Mouse (Mus musculus): ENCODE measurements around the gene Ghr. TPM values are rescaled to one million over a fixed set of nuclear protein-coding genes. Genes with fewer than 3 reads are reported as not detected.
A peak's percentile ranks its signal among the peaks of the same experiment; 100 is the strongest.

Ghr gene
- total RNA-seq (2021), result 10 to 100 TPM; 12.6 to 13.8 TPM
- long read RNA-seq, experiment 1, full-length matches to known transcripts, result 9 of 12 reads
- long read RNA-seq, experiment 1, partial matches to known transcripts, result 0 of 12 reads
- long read RNA-seq, experiment 1, other reads (novel, unspliced or antisense), result 3 of 12 reads
- long read RNA-seq, experiment 2, full-length matches to known transcripts, result 5 of 6 reads
- long read RNA-seq, experiment 2, partial matches to known transcripts, result 0 of 6 reads
- long read RNA-seq, experiment 2, other reads (novel, unspliced or antisense), result 1 of 6 reads

DNA sequence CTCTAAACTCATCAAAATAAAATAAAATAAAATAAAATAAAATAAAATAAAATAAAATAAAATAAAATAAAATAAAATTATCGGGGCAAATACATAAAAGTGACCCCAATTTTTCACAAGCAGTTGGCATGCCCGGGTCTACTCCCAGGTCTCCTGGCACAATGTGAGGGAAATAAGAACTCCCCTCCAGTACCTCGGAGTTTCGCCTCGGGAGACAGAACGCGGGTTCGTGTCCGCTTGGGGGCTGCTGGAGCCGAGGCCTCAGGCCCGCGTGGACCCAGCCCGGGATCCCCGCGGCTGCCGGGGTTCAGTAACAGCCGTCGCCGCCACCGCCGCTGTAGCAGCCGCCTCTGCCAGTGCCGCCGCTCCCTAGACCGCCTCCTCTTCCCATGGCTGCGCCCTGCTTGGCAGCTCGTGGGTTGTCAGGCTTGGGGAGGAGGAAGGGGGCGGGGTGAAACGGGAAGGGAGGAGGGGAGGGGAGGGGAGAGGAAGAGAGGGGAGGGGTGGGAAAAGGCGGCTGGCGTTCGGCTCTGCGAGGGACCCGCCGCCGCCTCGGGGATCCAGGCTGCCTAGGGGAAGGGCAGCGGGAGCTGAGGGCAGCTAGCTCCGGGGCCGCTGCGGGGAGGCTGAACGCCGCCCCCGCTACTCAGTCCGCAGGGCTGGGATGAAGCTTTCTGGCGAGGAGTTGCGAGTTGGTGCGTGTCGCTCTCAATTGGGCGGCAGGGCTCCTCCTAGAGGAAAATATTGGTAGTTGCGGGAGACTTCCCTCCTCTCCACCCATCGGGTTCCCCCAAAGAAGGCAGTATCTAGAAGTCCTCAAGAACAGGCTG is at the start of gene Ghr:
Gene Ghr, minus strand, starts transcription at position 686 of the 830 bp plus-strand sequence.
- peak; percentile 84 to 90 for DNase-seq (ENCODE audit: low spot score in 2 of 2)

DNA sequence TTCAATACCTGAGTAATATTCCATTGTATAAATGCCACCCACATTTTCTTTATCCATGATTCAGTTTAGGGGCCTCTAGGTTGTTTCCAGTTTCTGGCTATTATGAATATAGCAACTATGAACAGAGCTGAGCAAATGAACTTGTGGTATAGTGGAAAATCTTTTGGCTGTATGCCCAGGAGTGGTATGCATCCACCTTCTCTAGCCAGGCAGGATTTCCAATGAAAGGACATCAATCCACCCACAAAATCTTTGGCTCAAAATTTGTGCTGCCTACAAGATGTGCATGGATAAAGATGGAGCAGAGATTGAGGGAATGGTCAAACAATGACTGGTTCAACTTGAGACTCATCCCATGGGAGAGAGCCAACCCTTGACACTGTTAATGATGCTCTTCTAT is 39.5 kb upstream of the Ghr start:
- no peak for DNase-seq (ENCODE audit: low spot score in 2 of 2)

DNA sequence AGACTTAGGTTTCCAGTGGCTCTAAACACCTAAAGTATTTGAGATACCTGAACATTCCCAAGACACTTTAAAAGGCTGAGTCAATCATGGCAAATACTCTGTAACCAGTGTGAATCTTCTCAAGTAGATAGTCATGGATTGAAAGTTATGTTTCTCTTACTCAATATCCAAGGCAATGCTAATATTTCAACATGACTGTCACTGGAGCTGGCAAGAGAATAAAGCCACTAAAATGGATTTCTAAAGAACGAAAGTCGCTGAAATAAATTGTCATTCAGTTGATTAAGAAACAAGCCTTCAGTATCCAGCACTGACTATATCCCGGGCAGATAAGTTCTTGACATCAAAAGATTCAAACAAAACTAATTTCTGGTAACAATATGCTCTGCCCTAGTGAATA is 37.1 kb upstream of the Ghr start:
- DNase-seq (ENCODE audit: low spot score in 2 of 2), result no peak

DNA sequence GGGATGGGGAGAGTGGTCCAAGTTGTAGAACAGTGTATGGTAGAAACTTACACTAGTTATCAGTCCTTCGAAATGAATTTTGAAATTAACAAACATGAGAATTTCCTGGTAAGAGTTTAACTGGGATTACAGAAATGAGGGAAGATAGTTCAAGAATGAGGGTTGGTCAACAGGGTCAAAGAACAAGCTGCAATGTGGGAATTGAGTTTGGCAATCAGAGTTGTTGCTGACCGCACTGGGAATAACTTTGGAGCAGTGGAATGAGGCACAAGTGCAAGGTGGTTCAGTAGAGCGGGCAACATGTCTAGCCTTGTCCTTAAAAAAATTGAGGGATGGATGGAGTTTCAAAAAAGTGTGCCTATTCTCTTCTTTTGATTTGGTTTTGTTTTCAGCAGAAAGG is 35.0 kb upstream of the Ghr start:
- DNase-seq (ENCODE audit: low spot score in 2 of 2), result no peak

DNA sequence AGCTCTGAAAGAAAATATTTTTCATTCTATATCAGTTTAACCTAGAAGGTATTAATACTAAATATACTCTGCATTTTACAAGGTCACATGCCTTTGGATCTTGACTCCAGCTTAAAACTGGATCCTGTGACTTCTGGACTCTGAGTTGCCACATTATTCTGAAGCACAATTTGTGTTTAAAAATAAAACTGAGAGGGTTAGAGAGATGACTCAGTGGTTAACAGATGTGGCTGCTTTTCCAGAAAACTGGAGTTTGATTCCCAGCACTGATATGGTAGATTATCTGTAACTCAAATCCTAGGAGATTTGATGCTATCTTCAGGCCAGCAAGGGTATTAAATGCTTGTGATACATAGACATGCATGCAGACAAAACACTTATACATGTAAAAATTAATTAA is 28.7 kb upstream of the Ghr start:
- no peak for DNase-seq (ENCODE audit: low spot score in 2 of 2)

DNA sequence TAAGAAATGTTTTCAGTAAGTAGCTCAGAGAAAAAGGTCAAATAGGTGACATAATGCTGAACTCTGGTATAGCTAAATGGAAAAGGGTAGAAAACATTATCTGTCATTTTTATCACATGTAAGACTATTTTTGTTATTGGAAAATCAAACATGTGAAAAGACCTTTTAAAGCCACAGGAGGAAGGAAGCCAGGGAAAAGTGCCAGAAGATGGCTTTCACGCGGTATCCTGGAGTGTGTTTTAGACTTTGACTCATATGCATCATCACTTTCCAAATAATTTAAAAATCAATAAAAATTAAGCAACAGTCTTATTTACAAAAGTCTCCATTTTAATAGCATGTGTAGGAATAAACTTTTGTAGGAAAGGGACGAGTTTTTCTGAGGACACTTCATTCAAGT is 24.7 kb upstream of the Ghr start:
- no peak for DNase-seq (ENCODE audit: low spot score in 2 of 2)

DNA sequence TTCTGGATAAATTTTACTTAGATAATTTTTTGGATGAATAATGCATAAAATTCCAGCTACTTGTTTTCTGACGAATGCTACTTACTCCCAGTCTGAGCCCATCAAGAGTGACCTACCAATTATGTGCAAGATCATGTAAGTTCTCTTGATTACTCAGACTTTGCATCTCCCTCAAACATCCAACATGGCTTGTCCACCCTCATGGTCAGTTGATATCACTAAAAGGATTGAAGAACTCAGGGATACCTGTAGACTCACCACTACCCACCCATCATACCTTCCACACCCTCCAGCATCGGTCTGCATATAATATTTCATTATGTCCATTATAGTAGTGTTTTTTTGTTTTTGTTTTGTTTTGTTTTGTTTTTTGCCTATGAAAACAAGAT is 18.8 kb upstream of the Ghr start:
- no peak for DNase-seq (ENCODE audit: low spot score in 2 of 2)

DNA sequence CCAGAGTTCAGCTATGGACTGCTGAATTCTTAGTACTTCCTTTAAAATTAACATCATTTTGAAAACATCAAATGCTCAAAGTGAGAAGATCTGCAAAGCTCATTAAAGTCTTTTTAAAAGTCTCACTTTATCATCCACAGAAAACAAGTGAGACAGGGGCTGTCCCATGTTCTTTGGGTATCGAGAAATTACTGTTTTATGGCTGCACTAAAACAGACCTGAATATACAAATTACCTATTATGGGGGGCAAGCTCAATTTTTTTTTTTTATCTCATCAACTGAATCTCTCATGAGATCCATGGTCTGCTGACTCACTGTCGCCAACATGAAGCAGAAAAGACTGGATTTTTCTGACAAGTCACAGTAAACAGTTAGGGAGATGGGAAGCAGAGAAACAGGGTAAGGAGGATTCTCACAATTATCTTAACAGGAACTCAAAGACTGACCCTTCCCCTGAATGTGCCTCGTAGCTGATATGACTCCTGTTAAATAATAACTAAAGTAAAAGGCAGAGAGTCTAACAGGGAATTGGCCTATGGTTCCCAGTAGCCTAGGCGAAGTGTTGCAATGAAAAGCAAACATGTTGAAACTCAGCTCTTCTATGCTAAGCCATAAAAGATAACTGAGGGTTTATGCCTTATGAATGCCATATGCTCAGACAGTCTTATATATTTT is 18.3 kb upstream of the Ghr start:
- DNase-seq (ENCODE audit: low spot score in 2 of 2), result no peak

DNA sequence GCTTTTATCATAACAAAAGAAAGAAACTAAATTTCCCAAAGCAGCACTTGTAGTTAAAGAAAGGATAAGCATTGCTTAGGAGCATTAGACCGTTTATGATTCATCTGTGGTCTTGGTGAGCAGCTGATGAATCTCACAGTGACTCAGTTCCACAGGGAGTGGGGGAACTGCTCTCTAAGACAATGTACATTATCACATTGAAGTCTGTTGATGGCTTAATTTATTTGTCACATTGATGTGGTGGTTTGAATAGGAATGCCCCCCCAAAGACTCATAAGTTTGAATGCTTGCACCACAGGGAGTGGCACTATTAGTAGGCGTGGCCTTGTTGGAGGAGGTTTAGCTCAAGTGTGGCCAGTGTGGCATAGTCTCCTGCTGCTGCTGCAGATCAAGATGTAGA is 4.6 kb upstream of the Ghr start:
- DNase-seq (ENCODE audit: low spot score in 2 of 2), result no peak

DNA sequence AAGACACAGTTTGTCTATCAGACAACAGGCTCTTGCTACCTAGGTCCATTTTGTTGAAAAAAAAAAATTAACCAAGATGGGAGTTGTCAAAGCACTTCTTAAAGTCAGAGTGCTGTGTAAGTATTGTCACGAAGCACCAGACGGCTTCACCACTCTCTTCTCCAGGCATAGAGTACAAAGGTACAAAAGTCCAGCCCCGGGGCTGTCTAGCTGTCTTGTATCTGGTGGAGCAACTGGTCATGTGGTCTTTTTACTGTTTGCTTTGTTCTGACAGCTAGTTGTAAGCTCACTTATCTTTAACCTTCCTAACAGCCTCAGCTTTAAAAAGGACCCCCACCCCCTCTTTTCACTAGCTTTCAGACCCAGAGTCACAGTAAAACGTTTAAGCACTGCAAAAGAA is 1.1 kb upstream of the Ghr start:
- DNase-seq (ENCODE audit: low spot score in 2 of 2), result no peak

DNA sequence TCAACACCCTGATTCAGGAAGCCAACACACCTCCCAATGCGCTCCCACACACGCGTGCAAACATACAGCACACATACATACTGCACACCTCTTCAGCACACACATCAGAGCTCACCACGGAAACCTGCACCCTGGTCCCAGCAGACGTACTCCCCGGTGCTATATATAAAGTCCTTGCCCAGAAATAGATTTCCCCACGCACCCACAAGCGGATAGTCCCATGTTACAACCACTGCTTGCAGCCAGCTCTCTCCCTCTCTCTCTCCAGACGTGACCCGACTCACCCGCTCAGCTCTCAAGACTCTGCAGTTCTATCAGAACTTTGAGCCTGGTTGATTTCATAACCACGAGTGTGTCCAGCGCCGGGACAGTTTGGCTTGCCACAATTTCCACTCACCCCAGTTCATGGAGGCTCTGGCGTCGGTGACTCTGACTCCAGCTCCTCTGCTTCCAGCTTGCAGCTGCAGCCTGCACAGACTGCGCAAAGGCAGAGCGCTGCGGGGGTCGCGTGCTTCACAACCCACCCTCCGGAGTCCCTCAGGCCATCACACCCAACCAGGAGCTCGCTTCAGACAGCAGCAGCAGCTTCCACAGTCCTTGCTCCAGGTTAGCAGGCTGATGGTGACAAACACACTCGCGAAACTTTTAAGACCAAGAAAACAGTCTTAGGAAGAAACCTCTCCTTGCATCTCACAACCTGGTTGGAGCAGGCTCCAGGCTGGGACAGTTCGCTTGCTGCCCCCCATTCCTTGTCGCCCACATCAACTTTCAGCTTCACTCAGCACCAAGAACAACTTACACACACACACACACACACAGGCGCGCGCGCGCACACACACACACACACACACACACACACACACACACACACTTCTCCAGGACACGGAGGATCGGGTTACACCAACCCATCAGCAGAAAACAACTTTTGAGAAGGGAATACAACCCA is 1.2 kb downstream of the Ghr start:
- peak; percentile 26 to 47 for DNase-seq (ENCODE audit: low spot score in 2 of 2)

DNA sequence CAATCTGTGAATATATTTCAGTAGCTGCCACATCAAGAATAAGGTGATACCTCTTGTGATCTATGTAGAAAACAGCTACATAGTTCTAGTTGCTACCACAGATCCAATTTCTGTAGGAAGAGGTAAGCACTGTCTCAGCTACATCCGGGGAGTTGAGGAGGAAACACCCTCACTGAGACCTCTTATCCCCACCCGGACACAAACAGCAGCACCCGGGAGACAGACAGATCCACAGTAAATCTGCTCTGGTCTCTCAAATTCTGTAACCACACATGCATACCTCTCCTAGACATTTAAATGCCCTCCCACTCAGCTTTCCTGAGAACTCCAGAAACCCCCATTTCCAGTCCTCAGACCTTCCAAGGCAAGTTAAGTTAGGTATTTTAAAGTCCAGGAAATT is 2.0 kb downstream of the Ghr start:
- DNase-seq (ENCODE audit: low spot score in 2 of 2), result peak in 1 of 2 experiments; percentile 7

DNA sequence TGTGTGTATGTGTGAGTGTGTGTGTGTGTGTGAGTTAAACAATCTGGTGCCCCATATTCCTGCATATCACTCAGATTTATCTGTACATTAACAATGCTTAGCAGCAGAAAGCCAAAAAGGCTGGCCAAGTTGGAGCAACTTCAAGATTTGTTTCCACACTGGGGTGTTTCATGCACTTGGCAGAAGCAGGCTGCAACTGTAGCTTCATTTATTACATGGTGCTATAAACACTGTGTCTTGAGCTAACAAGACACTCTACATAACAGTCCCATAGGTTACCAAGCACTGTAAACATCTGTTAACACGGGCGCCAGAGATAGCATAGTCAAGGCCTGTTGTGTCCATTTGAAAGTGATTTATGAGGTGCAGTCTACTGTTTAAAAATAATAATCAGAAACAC is 3.1 kb downstream of the Ghr start:
- DNase-seq (ENCODE audit: low spot score in 2 of 2), result no peak

DNA sequence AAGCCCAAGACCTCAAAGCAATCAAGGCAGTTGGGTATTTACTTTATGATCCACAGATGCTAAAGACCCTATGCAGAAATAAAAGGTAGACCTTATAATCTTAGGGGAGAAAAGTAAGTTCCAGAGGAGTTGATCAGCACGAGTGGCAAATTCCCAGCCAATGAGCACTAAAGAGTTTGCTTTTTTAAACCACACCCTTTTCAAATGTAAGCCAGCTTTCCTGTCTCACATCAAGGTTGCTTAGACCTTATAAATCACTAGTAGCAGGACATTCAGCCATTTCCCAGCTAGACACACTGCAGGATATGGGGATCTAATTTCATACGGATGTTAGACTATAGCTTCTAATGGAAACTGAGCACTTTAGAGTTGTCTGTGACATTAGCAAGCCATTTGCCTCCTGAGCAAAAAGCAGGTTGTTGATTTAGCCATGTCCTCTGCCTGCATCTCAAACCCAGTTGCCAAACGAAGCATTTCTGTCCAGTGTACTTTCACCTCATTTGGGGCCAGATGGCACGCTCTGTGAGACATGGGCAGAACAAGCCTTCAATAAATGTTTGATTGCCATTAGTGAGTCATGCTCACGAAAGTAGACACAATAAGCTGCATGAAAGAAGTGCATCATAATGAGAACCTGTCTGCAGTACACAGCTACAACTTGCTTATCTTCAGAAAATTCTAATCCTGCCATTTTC is 4.9 kb downstream of the Ghr start:
- DNase-seq (ENCODE audit: low spot score in 2 of 2), result no peak

DNA sequence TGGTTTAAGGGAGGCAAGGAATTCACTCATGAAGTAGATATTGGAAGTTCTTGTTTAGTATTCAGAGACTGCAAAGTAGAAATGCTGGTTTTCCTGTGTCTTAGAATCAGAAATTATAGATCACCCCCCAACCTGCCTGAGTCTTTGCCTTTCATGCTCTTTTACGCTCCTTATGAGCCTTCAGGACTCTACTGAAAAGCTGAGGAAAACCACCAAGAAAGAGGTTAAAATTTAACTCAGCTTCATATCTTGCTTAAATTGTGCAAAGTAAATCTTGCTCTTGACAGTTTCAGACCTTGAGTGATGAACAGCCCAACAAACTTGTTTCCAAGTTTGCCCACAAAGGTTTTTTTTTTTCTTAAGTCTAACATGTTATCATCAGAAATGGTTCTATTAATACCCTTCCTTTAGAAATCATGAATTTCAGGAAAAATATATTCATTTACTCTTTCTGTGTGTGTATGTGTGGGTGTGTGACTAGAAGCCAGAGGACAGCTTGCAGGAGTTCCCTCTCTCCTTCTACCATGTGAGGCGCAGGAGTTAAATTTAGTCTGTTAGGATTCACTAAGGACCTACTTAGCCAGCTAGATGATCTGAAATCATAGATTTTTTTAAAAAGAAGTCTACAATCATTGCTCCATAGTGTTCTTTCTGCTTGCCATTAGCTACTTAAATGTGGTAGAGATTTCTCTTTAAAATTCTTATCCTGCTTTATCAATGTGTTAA is 14.0 kb downstream of the Ghr start:
- DNase-seq (ENCODE audit: low spot score in 2 of 2), result no peak

DNA sequence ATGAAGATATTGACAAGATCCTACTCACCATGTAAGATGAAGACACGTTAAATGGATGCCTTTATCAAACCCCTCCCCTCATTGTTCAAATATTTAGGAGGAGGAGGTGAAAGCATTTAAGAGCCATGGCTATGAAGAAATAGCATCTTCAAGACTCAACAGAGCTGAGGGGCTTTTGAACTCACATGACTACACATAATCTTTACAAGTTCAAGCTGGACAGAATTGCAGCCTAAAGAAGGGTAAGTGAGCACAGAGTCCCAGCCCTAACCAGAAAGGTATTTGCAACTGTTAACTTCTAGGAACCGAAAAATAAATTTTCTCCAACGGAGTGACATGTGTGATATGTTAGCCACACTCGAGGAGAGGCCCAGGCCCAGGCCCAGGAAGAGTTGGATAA is 18.7 kb downstream of the Ghr start:
- no peak for DNase-seq (ENCODE audit: low spot score in 2 of 2)

DNA sequence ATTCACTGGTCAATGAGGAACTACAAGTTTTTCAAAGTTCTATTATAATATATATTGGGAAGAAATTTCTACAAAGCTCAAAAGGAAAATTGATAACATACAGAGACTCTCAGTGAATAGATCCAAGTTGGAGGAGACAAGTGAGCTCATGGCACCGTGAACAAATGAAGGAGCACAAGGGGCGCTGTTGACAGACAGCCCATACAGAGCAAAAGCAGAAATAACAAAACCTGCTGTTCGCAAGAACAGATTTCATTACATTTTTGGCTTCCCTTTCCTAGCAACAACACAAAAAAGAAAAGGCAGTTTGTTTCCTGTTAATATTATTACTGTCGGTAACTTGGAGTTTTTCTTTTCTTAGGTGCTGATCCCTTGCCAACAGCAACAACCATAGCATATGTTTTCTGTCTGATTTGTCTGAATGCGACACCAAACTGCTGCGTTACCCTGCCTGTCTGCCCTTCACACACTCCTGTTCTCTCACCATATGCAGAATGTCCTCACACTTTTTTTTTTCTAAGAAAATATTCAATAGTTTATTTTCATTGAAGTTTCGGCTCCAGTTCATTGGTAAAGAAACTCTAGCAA is 19.3 kb downstream of the Ghr start:
- no peak for DNase-seq (ENCODE audit: low spot score in 2 of 2)

DNA sequence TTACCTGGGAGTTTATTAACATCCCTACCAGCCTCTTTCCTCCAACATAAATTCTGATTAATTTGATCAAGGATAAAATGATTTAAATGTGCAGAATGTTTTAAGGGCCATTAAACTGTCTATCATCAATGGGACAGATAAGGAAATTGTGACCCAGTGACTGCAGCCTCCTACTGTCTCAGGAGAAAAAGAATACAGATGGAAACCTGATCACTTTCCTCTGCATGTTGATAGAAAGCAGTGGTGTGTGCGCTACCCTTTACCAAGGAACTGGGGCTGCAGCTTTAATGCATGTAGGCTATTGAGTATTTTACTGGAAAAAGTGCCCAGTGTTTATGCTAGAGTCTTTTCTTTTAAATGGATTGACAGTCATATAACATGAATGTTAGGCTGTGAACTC is 19.8 kb downstream of the Ghr start:
- DNase-seq (ENCODE audit: low spot score in 2 of 2), result no peak

DNA sequence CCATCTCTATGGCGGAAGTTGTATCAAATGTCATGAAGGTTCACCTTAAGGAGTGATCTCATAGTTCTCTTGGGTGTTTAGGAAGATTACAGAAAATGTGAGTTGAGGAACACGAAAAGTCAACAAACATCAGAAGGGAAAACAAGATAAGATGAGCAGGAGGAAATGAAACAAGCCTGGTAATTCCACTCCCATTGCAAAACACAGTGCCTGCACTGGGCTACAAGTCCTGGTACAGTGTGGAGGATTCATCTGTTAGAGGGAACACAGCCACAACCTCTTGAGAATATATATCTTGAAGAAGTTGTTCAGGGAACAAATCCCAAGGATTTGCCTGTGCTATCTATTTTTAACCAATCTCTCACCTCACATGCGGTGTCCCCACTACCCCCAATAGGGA is 24.8 kb downstream of the Ghr start:
- DNase-seq (ENCODE audit: low spot score in 2 of 2), result no peak

DNA sequence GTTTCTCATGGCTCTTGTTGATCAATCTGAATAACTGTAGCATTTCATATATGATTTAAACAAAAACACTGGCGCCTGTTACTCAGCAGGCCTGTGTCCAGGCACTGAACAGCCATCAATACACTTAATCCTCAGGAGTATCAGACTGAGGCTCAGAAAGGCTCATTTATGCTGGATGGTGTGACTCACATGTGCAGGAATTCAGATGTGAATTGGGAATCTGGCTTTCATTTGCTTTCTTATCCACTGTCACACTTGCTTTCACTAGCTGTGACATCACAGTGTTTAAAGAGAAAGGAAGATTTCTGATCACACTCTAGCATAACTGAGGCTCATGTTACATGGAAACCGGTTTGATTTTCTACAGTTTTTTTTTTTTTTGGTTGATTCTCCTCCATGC is 39.0 kb downstream of the Ghr start:
- no peak for DNase-seq (ENCODE audit: low spot score in 2 of 2)
